Comparison of ENCODE assay signal across 9 mouse cellular contexts in genomic region chr19:53894538-53895121, GRCm38 (mm10). TPM values are rescaled to one million over a fixed set of nuclear protein-coding genes. Genes with fewer than 3 reads are reported as not detected.
DNase-seq lines count a peak whose midpoint lies in the region; ATAC-seq and TF ChIP-seq lines count a peak whose summit lies in the region.
"Had no signal": no experiment of that assay in that cellular context is flagged by ENCODE, and none has a peak within 500 bp of the region (broad histone marks: within the 10 kb centered on the region; RNA-seq: fewer than 3 reads in every experiment).

No protein-coding gene starts in this region.

- no peak for ATAC-seq in heart, embryonic 12.5 days (ENCODE audit: insufficient number of reproducible peaks, low FRiP score)
- ATAC-seq in intestine, postnatal 0 days: peak; percentile 58
- no peak for ATAC-seq in neural tube, embryonic 15.5 days (ENCODE audit: low FRiP score)

- 73% methylated on average over 12 of the region's 12 CpGs for WGBS in heart, embryonic 12.5 days
- WGBS in intestine, postnatal 0 days: 40% methylated on average over 12 of the region's 12 CpGs
- WGBS in neural tube, embryonic 15.5 days: 75% methylated on average over 12 of the region's 12 CpGs

- peaks cover 38% of the 10 kb centered on the region for H3K4me1 ChIP-seq in heart, embryonic 12.5 days (replicated peaks)
- peaks cover 30 to 45% of the 10 kb centered on the region in 2 experiments for H3K4me1 ChIP-seq in MEL (ENCODE audit: control insufficient read depth in 1 of 2, insufficient read depth in 2 of 2, low read length in 2 of 2)
- H3K4me1 ChIP-seq in intestine, postnatal 0 days (replicated peaks; ENCODE audit: control insufficient read depth, insufficient read depth, low read length): peaks cover 39% of the 10 kb centered on the region
- H3K4me1 ChIP-seq in neural tube, embryonic 15.5 days: 0 out of 2 replicates have a peak, but pooled peaks cover 6% of the 10 kb centered on the region

- no peaks in the 10 kb centered on the region for H3K9me3 ChIP-seq in heart, embryonic 12.5 days (replicated peaks)
- no peaks in the 10 kb centered on the region for H3K9me3 ChIP-seq in MEL (replicated peaks; ENCODE audit: insufficient read depth, low read length)
- H3K9me3 ChIP-seq in intestine, postnatal 0 days (ENCODE audit: control insufficient read depth): no peaks in the 10 kb centered on the region
- no peaks in the 10 kb centered on the region for H3K9me3 ChIP-seq in neural tube, embryonic 15.5 days (replicated peaks)

- H3K4me2 ChIP-seq in heart, embryonic 12.5 days: no peak overlapping the region
- H3K4me2 ChIP-seq in intestine, postnatal 0 days (replicated peaks; ENCODE audit: low read depth): 0 out of 2 replicates have a peak overlapping the region, but pooled peaks have one; percentile 17
- H3K4me2 ChIP-seq in neural tube, embryonic 15.5 days: no peak overlapping the region

- H3K36me3 ChIP-seq in heart, embryonic 12.5 days: no peaks in the 10 kb centered on the region
- peaks cover 0 to 46% of the 10 kb centered on the region in 2 experiments; a peak in 2 of 4 replicates for H3K36me3 ChIP-seq in MEL (ENCODE audit: control insufficient read depth in 1 of 2, insufficient read depth in 2 of 2, low read length in 2 of 2)
- H3K36me3 ChIP-seq in intestine, postnatal 0 days (ENCODE audit: control insufficient read depth, insufficient read depth): no peaks in the 10 kb centered on the region
- no peaks in the 10 kb centered on the region for H3K36me3 ChIP-seq in neural tube, embryonic 15.5 days

- no peaks in the 10 kb centered on the region for H3K79me2 ChIP-seq in MEL (ENCODE audit: control insufficient read depth, insufficient read depth, low read length, poor library complexity)

- no peak overlapping the region for H3K4me3 ChIP-seq in heart, embryonic 12.5 days
- no peak overlapping the region for H3K4me3 ChIP-seq in MEL (ENCODE audit: control insufficient read depth in 1 of 2, insufficient read depth in 1 of 2, low read depth in 2 of 2, low read length in 2 of 2)
- no peak overlapping the region for H3K4me3 ChIP-seq in intestine, postnatal 0 days (ENCODE audit: low read depth, low read length)
- H3K4me3 ChIP-seq in neural tube, embryonic 15.5 days (replicated peaks): no peak overlapping the region

- H3K27ac ChIP-seq in heart, embryonic 12.5 days (ENCODE audit: poor library complexity, severe bottlenecking): no peak overlapping the region
- no peak overlapping the region; the same call in 1 of the 2 replicates for H3K27ac ChIP-seq in MEL (ENCODE audit: control insufficient read depth, low read depth, low read length)
- peak overlapping the region; percentile 79 for H3K27ac ChIP-seq in intestine, postnatal 0 days (ENCODE audit: low read depth, low read length)
- no peak overlapping the region; the same call in 1 of the 2 replicates for H3K27ac ChIP-seq in neural tube, embryonic 15.5 days (replicated peaks)

- no peak for TF ChIP-seq POLR2A in MEL (IDR thresholded peaks at IDR 0.05; ENCODE audit: control insufficient read depth in 1 of 2, insufficient read depth in 1 of 2, low read depth in 1 of 2, low read length in 2 of 2, poor library complexity in 1 of 2)

- peak in 1 of 2 experiments; percentile 34; a peak in 1 of 4 replicates for TF ChIP-seq EP300 in MEL (IDR thresholded peaks at IDR 0.05; ENCODE audit: low read depth in 1 of 2, low read length in 2 of 2)

- no peak for TF ChIP-seq CTCF in MEL (IDR thresholded peaks at IDR 0.05 in 2 of 3, conservative IDR thresholded peaks at IDR 0.05 in 1 of 3; ENCODE audit: control insufficient read depth in 1 of 3, insufficient read depth in 1 of 3, low read depth in 2 of 3, low read length in 3 of 3, poor library complexity in 1 of 3, severe bottlenecking in 1 of 3)
- no peak for TF ChIP-seq CTCF in intestine, postnatal 0 days (IDR thresholded peaks at IDR 0.05; ENCODE audit: low read depth)

- DNase-seq in heart, adult 18-20 months: peak; percentile 72 to 74
- no peak for DNase-seq in MEL (ENCODE audit: low read depth, low spot score)
- peak; percentile 68 for DNase-seq in lung, postnatal 36 days
- DNase-seq in layer of hippocampus, postnatal 36 days: no peak
- DNase-seq in frontal cortex, postnatal 36 days (ENCODE audit: low spot score in 2 of 2): no peak
- DNase-seq: cerebellum, adult 2 months had no signal

- TF ChIP-seq RAD21 in MEL (IDR thresholded peaks at IDR 0.05; ENCODE audit: low read depth, low read length): no peak

- no peak overlapping the region for H3K9ac ChIP-seq in heart, embryonic 12.5 days
- no peak overlapping the region for H3K9ac ChIP-seq in MEL (ENCODE audit: control insufficient read depth, low read depth, low read length, poor library complexity, severe bottlenecking)
- H3K9ac ChIP-seq in intestine, postnatal 0 days (ENCODE audit: low read depth, low read length): no peak overlapping the region
- no peak overlapping the region for H3K9ac ChIP-seq in neural tube, embryonic 15.5 days (replicated peaks)

- no peaks in the 10 kb centered on the region for H3K27me3 ChIP-seq in heart, embryonic 12.5 days (replicated peaks)
- H3K27me3 ChIP-seq in MEL (ENCODE audit: control insufficient read depth in 1 of 2, insufficient read depth in 2 of 2, low read length in 2 of 2): no peaks in the 10 kb centered on the region
- no peaks in the 10 kb centered on the region for H3K27me3 ChIP-seq in intestine, postnatal 0 days (replicated peaks; ENCODE audit: control insufficient read depth, insufficient read depth, low read length)
- 0 out of 2 replicates have a peak, but pooled peaks cover 2% of the 10 kb centered on the region for H3K27me3 ChIP-seq in neural tube, embryonic 15.5 days (replicated peaks)

TF ChIP-seq in MEL, 35 proteins besides CTCF, POLR2A, EP300 and RAD21:
- TF ChIP-seq GATA1 (IDR thresholded peaks at IDR 0.05; ENCODE audit: low read depth, low read length) (peak; percentile 20; the same call in 1 of the 2 replicates), TBP (IDR thresholded peaks at IDR 0.05; ENCODE audit: low read depth, low read length) (no peak), ZNF384 (IDR thresholded peaks at IDR 0.05; ENCODE audit: low read depth, low read length) (peak; percentile 78), MYC (IDR thresholded peaks at IDR 0.05; ENCODE audit: low read depth, low read length) (no peak), ETS1 (IDR thresholded peaks at IDR 0.05; ENCODE audit: low read depth, low read length) (0 out of 2 replicates have a peak, but pooled peaks have one; percentile 11), ZMIZ1 (IDR thresholded peaks at IDR 0.05; ENCODE audit: low read depth, low read length) (no peak), TCF12 (IDR thresholded peaks at IDR 0.05; ENCODE audit: low read depth, low read length) (0 out of 2 replicates have a peak, but pooled peaks have one; percentile 12), USF2 (IDR thresholded peaks at IDR 0.05; ENCODE audit: borderline replicate concordance in 1 of 2, insufficient read depth in 1 of 2, low read depth in 1 of 2, low read length in 2 of 2) (no peak)

RNA-seq across cellular contexts. Expression of gene Pdcd4, which starts 2.6 kb away (rescaled TPM):
- 10 to 100 TPM; 20.3 to 31.3 TPM for total RNA-seq in heart, adult 18-20 months (2021)
- 41.6 and 43.4 TPM in 2 replicates for polyA plus RNA-seq in heart, embryonic 12.5 days (2016; fragmentation: Nextera tagmentation; extraction: Ambion mirVana)
- total RNA-seq in MEL (2012; rRNA removed): 19.7 and 30.0 TPM in 2 replicates
- 10 to 100 TPM in 1 of 2 experiments, not detected in 1; 37.6 TPM for polyA plus RNA-seq in MEL (2012; ENCODE audit: insufficient read depth in 1 of 2, insufficient read length in 2 of 2, low read depth in 1 of 2, low replicate concordance in 2 of 2, missing spikeins in 1 of 2)
- polyA plus RNA-seq in intestine, postnatal 0 days (2015; fragmentation: Nextera tagmentation; extraction: Ambion mirVana): 65.5 and 75.2 TPM in 2 replicates
- polyA plus RNA-seq in neural tube, embryonic 15.5 days (2015; fragmentation: Nextera tagmentation; extraction: Ambion mirVana): 60.3 and 69.1 TPM in 2 replicates
- 100 to 1,000 TPM; 115 to 125 TPM for total RNA-seq in layer of hippocampus, postnatal 36 days (2021)

RNA-seq across cellular contexts. Expression of gene Shoc2, which starts 49.5 kb away (rescaled TPM):
- total RNA-seq in heart, adult 18-20 months (2021): 10 to 100 TPM; 27.0 to 27.9 TPM
- polyA plus RNA-seq in heart, embryonic 12.5 days (2016; fragmentation: Nextera tagmentation; extraction: Ambion mirVana): 46.1 and 46.7 TPM in 2 replicates
- total RNA-seq in MEL (2012; rRNA removed): 33.4 and 37.0 TPM in 2 replicates
- 10 to 100 TPM in 1 of 2 experiments, not detected in 1; 55.6 TPM for polyA plus RNA-seq in MEL (2012; ENCODE audit: insufficient read depth in 1 of 2, insufficient read length in 2 of 2, low read depth in 1 of 2, low replicate concordance in 2 of 2, missing spikeins in 1 of 2)
- 26.1 and 33.3 TPM in 2 replicates for polyA plus RNA-seq in intestine, postnatal 0 days (2015; fragmentation: Nextera tagmentation; extraction: Ambion mirVana)
- 58.4 and 59.4 TPM in 2 replicates for polyA plus RNA-seq in neural tube, embryonic 15.5 days (2015; fragmentation: Nextera tagmentation; extraction: Ambion mirVana)
- total RNA-seq in layer of hippocampus, postnatal 36 days (2021): 10 to 100 TPM; 51.8 to 52.1 TPM

RNA-seq across cellular contexts. Expression of gene Bbip1, which starts 49.8 kb away (rescaled TPM):
- total RNA-seq in heart, adult 18-20 months (2021): 10 to 100 TPM; 31.6 to 36.2 TPM
- polyA plus RNA-seq in heart, embryonic 12.5 days (2016; fragmentation: Nextera tagmentation; extraction: Ambion mirVana): 57.0 and 58.3 TPM in 2 replicates
- total RNA-seq in MEL (2012; rRNA removed): 71.3 and 81.9 TPM in 2 replicates
- polyA plus RNA-seq in MEL (2012; ENCODE audit: insufficient read depth in 1 of 2, insufficient read length in 2 of 2, low read depth in 1 of 2, low replicate concordance in 2 of 2, missing spikeins in 1 of 2): 10 to 100 TPM in 1 of 2 experiments, not detected in 1; 75.9 TPM
- polyA plus RNA-seq in intestine, postnatal 0 days (2015; fragmentation: Nextera tagmentation; extraction: Ambion mirVana): 71.7 and 75.7 TPM in 2 replicates
- 115 and 135 TPM in 2 replicates for polyA plus RNA-seq in neural tube, embryonic 15.5 days (2015; fragmentation: Nextera tagmentation; extraction: Ambion mirVana)
- total RNA-seq in layer of hippocampus, postnatal 36 days (2021): 10 to 100 TPM; 58.6 to 58.8 TPM

Comparison
In these comparisons a context has a peak if more than half of its experiments do, and no peak if none do; other contexts are left out.
1. DNase-seq: peak in heart, adult 18-20 months (2 of 2) and lung, postnatal 36 days (single experiment); none in MEL (single experiment), layer of hippocampus, postnatal 36 days (0 of 2) and frontal cortex, postnatal 36 days (0 of 2).